Mouse (Mus musculus): Measurements from ENCODE around the gene Trim50. TPM values are rescaled to one million over a fixed set of nuclear protein-coding genes. Genes with fewer than 3 reads are reported as not detected.
A peak's percentile ranks its signal among the peaks of the same experiment; 100 is the strongest.
"Not testable (repeated sequence)": the region's sequence is repeated elsewhere in the genome, so short reads cannot be mapped to it uniquely, and the experiment has no call there.

Trim50 gene
- polyA plus RNA-seq, 1 experiment, result not detected

DNA sequence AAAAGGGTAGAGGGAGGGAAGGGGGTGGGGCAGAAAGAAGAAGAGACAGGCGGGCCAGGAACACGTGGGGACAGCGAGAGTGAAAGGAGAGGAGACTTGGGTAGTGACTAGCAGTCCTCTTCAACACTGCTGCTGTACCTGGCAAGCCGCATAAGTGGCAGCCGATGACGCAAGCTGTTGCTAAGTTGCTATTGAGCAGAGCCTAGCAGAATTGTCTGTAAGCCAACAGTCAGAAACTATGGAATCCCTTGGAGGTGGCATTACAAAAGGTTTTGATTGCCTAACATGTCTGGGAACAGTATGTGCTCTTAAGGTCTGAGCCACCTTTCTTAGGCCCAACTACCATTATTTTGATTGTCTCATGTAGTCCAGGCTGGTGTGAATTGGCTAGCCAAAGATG, 15.2 kb downstream of the Trim50 start:
- Histone ChIP-seq H3K79me2 (ENCODE audit: control insufficient read depth, insufficient read depth) (peaks cover 25% of the 10 kb centered on the region), H3K4me3 (ENCODE audit: insufficient read depth, poor library complexity, severe bottlenecking) (no peak overlapping the region), H3K27me3 (ENCODE audit: control insufficient read depth, insufficient read depth, insufficient read length) (peaks cover 24% of the 10 kb centered on the region), H3K79me3 (ENCODE audit: low read depth) (peaks cover 14% of the 10 kb centered on the region), H3ac (ENCODE audit: control insufficient read depth, insufficient read length, low read depth) (no peak overlapping the region), H3K36me3 (ENCODE audit: control insufficient read depth, insufficient read depth) (peaks cover 18% of the 10 kb centered on the region)
- TF ChIP-seq USF1 (IDR thresholded peaks at IDR 0.05; ENCODE audit: low read depth), result no peak
- no peak for TF ChIP-seq CTCF (IDR thresholded peaks at IDR 0.05; ENCODE audit: control insufficient read depth, insufficient read depth, insufficient read length)
- no peak for TF ChIP-seq MYOD1 (IDR thresholded peaks at IDR 0.05; ENCODE audit: control insufficient read depth, insufficient read length, low read depth)
- TF ChIP-seq CEBPB (IDR thresholded peaks at IDR 0.05; ENCODE audit: low read depth), result no peak
- TF ChIP-seq FOSL1 (IDR thresholded peaks at IDR 0.05; ENCODE audit: insufficient read depth, low read length, poor library complexity, severe bottlenecking), result no peak
- TF ChIP-seq MAX (IDR thresholded peaks at IDR 0.05), result no peak
- TF ChIP-seq MYOG (IDR thresholded peaks at IDR 0.05; ENCODE audit: control insufficient read depth, extremely low read depth, insufficient read length), result no peak

DNA sequence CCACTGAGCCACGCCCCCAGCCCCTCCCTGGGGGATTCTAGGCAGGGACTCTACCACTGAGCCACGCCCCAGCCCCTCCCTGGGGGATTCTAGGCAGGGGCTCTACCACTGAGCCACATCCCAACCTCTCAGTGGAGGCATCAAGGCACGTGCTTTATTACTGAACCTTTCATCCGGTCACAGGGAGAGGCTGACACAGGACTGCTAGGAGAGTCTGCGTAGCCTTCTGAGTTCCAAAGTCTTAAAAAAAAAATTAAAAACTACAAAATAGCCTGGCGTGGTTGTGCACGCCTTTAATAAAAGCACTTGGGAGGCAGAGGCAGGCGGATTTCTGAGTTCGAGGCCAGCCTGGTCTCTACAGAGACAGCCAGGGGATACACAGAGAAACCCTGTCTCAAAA, 16.1 kb downstream of the Trim50 start:
- Histone ChIP-seq H3K27me3 (ENCODE audit: control insufficient read depth, insufficient read depth, insufficient read length) (peaks cover 19% of the 10 kb centered on the region), H3K4me3 (ENCODE audit: insufficient read depth, poor library complexity, severe bottlenecking) (peak overlapping the region; percentile 83), H3K36me3 (ENCODE audit: control insufficient read depth, insufficient read depth) (peaks cover 27% of the 10 kb centered on the region), H3K79me3 (ENCODE audit: low read depth) (peaks cover 15% of the 10 kb centered on the region), H3K79me2 (ENCODE audit: control insufficient read depth, insufficient read depth) (peaks cover 25% of the 10 kb centered on the region)
- H3ac ChIP-seq (ENCODE audit: control insufficient read depth, insufficient read length, low read depth), result not testable (repeated sequence)

DNA sequence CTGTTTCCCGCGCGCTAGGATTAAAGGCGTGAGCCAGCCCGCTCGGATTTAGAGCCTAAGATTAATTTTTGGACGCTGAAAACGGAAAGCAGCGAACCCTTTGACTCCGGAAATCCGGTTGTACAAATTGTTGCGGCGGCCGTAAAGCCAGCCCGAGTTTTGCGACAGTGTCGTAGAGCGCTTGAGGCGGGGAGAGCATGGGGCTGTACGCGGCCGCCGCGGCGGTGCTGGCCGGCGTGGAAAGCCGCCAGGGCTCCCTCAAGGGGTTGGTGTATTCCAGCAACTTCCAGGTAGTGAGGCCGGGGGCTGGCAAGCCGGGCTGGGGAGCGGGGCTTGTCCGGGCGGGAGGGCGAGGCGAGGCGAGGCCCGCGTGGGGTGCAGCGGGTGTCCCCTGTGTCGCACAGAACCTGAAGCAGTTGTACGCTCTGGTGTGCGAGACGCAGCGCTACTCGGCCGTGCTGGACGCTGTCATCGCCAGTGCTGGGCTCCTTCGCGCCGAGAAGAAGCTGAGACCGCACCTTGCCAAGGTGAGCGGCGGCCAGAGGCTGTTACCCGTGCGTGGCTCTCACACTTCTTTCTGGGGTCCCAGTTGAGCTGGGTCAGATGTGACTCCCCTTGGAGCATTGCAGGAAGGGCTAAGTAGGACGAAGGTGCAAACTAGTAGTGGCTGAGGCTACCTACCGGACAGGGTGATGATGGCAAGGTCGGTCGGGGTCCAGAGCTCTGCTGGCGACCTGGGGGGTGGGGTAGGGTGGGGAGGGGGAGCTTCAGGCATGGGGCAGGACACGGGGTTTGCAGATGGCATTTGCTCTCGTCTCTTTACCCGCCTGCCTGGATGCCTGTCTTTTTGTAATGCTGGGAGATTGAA, 16.9 kb downstream of the Trim50 start, which contains the start of gene Nsun5:
Gene Nsun5 (plus strand): TSS at position 167 of the 868 bp plus-strand sequence.
- H3K36me3 ChIP-seq (ENCODE audit: control insufficient read depth, insufficient read depth), result peaks cover 35% of the 10 kb centered on the region
- peaks cover 25% of the 10 kb centered on the region for H3K79me2 ChIP-seq (ENCODE audit: control insufficient read depth, insufficient read depth)
- peak within 1 kb of the TSS; percentile 84 for H3ac ChIP-seq (ENCODE audit: control insufficient read depth, insufficient read length, low read depth)
- peaks cover 13% of the 10 kb centered on the region for H3K27me3 ChIP-seq (ENCODE audit: control insufficient read depth, insufficient read depth, insufficient read length)
- peak within 1 kb of the TSS; percentile 83 for H3K4me3 ChIP-seq (ENCODE audit: insufficient read depth, poor library complexity, severe bottlenecking)
- TF ChIP-seq FOSL1 (IDR thresholded peaks at IDR 0.05; ENCODE audit: insufficient read depth, low read length, poor library complexity, severe bottlenecking) (no peak), MAX (IDR thresholded peaks at IDR 0.05) (peak; percentile 52), MYOD1 (IDR thresholded peaks at IDR 0.05; ENCODE audit: control insufficient read depth, insufficient read length, low read depth) (no peak), CEBPB (IDR thresholded peaks at IDR 0.05; ENCODE audit: low read depth) (no peak), CTCF (IDR thresholded peaks at IDR 0.05; ENCODE audit: control insufficient read depth, insufficient read depth, insufficient read length) (no peak), MYOG (IDR thresholded peaks at IDR 0.05; ENCODE audit: control insufficient read depth, extremely low read depth, insufficient read length) (no peak)
- peaks cover 15% of the 10 kb centered on the region for H3K79me3 ChIP-seq (ENCODE audit: low read depth)

DNA sequence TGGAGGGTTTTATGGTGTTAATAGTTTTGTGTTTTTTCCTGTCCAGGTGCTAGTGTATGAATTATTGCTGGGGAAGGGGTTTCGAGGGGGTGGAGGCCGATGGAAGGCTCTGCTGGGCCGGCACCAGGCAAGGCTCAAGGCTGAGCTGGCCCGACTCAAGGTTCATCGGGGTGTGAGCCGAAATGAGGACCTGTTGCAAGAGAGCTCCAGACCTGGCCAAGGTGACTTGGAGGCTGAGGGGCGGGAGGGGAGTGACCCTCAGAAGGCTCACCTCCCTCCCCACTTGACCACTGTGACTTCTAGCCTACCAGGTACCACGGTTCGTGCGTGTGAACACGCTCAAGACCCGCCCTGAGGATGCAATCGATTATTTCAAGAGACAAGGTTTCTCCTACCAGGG, 18.1 kb downstream of the Trim50 start:
- H3ac ChIP-seq (ENCODE audit: control insufficient read depth, insufficient read length, low read depth), result no peak overlapping the region
- peaks cover 2% of the 10 kb centered on the region for H3K27me3 ChIP-seq (ENCODE audit: control insufficient read depth, insufficient read depth, insufficient read length)
- TF ChIP-seq FOSL1 (IDR thresholded peaks at IDR 0.05; ENCODE audit: insufficient read depth, low read length, poor library complexity, severe bottlenecking), result no peak
- no peak for TF ChIP-seq MAX (IDR thresholded peaks at IDR 0.05)
- TF ChIP-seq USF1 (IDR thresholded peaks at IDR 0.05; ENCODE audit: low read depth), result no peak
- no peak for TF ChIP-seq MYOG (IDR thresholded peaks at IDR 0.05; ENCODE audit: control insufficient read depth, extremely low read depth, insufficient read length)
- TF ChIP-seq CEBPB (IDR thresholded peaks at IDR 0.05; ENCODE audit: low read depth), result no peak
- no peak for TF ChIP-seq CTCF (IDR thresholded peaks at IDR 0.05; ENCODE audit: control insufficient read depth, insufficient read depth, insufficient read length)
- TF ChIP-seq MYOD1 (IDR thresholded peaks at IDR 0.05; ENCODE audit: control insufficient read depth, insufficient read length, low read depth), result no peak
- peaks cover 15% of the 10 kb centered on the region for H3K79me3 ChIP-seq (ENCODE audit: low read depth)
- peaks cover 47% of the 10 kb centered on the region for H3K36me3 ChIP-seq (ENCODE audit: control insufficient read depth, insufficient read depth)
- H3K4me3 ChIP-seq (ENCODE audit: insufficient read depth, poor library complexity, severe bottlenecking), result no peak overlapping the region
- H3K79me2 ChIP-seq (ENCODE audit: control insufficient read depth, insufficient read depth), result peaks cover 25% of the 10 kb centered on the region

DNA sequence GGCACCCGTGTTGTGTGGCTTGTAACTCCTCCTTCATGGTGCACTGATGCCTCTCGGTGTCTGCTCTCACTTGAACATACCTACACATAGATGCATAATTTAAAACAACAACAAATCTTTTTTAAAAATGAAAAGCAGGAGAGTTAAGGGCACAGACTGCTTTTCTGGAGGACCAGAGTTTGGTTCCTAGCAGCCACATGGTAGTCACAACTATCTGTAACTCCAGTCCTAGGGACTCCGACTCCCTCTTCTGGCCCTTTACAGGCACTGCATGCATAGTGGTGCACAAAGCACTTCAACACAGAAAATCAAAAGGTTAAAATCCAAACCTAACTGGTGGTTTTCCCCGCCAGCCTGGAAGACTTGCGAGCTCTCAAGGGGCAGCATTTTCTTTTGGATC, 20.5 kb downstream of the Trim50 start:
- H3K36me3 ChIP-seq (ENCODE audit: control insufficient read depth, insufficient read depth), result peaks cover 60% of the 10 kb centered on the region
- H3ac ChIP-seq (ENCODE audit: control insufficient read depth, insufficient read length, low read depth), result no peak overlapping the region
- H3K4me3 ChIP-seq (ENCODE audit: insufficient read depth, poor library complexity, severe bottlenecking), result no peak overlapping the region
- TF ChIP-seq CEBPB (IDR thresholded peaks at IDR 0.05; ENCODE audit: low read depth) (no peak), CTCF (IDR thresholded peaks at IDR 0.05; ENCODE audit: control insufficient read depth, insufficient read depth, insufficient read length) (no peak), MYOD1 (IDR thresholded peaks at IDR 0.05; ENCODE audit: control insufficient read depth, insufficient read length, low read depth) (no peak), FOSL1 (IDR thresholded peaks at IDR 0.05; ENCODE audit: insufficient read depth, low read length, poor library complexity, severe bottlenecking) (no peak), MAX (IDR thresholded peaks at IDR 0.05) (no peak)
- H3K79me3 ChIP-seq (ENCODE audit: low read depth), result peaks cover 15% of the 10 kb centered on the region
- no peaks in the 10 kb centered on the region for H3K27me3 ChIP-seq (ENCODE audit: control insufficient read depth, insufficient read depth, insufficient read length)
- peaks cover 25% of the 10 kb centered on the region for H3K79me2 ChIP-seq (ENCODE audit: control insufficient read depth, insufficient read depth)

DNA sequence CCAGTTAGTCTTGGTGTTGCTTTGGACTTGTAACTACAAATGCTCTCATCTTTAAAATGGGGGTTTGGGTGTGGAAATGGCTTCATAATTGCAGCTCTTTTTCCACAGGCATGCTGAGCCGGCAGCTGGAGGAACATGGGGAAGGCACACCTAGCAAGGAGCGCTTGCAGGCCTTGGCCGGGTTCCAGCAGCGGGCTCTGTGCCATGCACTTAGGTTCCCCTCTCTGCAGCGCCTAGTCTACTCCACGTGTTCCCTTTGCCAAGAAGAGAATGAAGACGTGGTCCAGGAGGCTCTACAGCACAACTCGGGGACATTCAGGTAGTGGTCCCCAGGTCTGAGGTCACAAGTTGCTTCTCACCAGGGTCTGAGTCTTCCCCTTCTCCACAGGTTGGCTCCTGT, 22.1 kb downstream of the Trim50 start:
- Histone ChIP-seq H3K79me3 (ENCODE audit: low read depth) (peaks cover 14% of the 10 kb centered on the region), H3K4me3 (ENCODE audit: insufficient read depth, poor library complexity, severe bottlenecking) (no peak overlapping the region), H3K27me3 (ENCODE audit: control insufficient read depth, insufficient read depth, insufficient read length) (no peaks in the 10 kb centered on the region), H3ac (ENCODE audit: control insufficient read depth, insufficient read length, low read depth) (no peak overlapping the region), H3K36me3 (ENCODE audit: control insufficient read depth, insufficient read depth) (peaks cover 70% of the 10 kb centered on the region), H3K79me2 (ENCODE audit: control insufficient read depth, insufficient read depth) (peaks cover 21% of the 10 kb centered on the region)
- TF ChIP-seq CEBPB (IDR thresholded peaks at IDR 0.05; ENCODE audit: low read depth) (no peak), USF1 (IDR thresholded peaks at IDR 0.05; ENCODE audit: low read depth) (no peak), MAX (IDR thresholded peaks at IDR 0.05) (no peak), CTCF (IDR thresholded peaks at IDR 0.05; ENCODE audit: control insufficient read depth, insufficient read depth, insufficient read length) (no peak), MYOG (IDR thresholded peaks at IDR 0.05; ENCODE audit: control insufficient read depth, extremely low read depth, insufficient read length) (no peak), MYOD1 (IDR thresholded peaks at IDR 0.05; ENCODE audit: control insufficient read depth, insufficient read length, low read depth) (no peak), FOSL1 (IDR thresholded peaks at IDR 0.05; ENCODE audit: insufficient read depth, low read length, poor library complexity, severe bottlenecking) (no peak)

All from C2C12 (cell line).